Mouse (Mus musculus) lung, postnatal 0 days (tissue): ENCODE measurements around the gene Cers2. TPM values are rescaled to one million over a fixed set of nuclear protein-coding genes. Genes with fewer than 3 reads are reported as not detected.

Experiments used
- ATAC-seq: fragments of 200-750 bp; cut with Nextera tagmentation; 2 replicates; pipeline ENCODE4 v1.8.0; 2017; ENCODE audit warnings: moderate library complexity
- DNase-seq: peaks from one replicate; pipeline ENCODE4 v3.0.0-alpha.2; 2016; ENCODE audit warnings: low spot score
- H3K27ac ChIP-seq: fragments of 300-500 bp; sonication (generic); 2 replicates; pipeline ENCODE4 v1.5.1; 2014; ENCODE audit warnings: antibody characterized with exemption, mild to moderate bottlenecking, low read length, mixed read lengths
- H3K27me3 ChIP-seq: fragments of 300-500 bp; sonication (generic); replicated peaks from 2 replicates; pipeline ENCODE4 v1.6.1; 2014; ENCODE audit warnings: low read length, mixed read lengths; ENCODE audit not compliant: insufficient read depth
- H3K36me3 ChIP-seq: fragments of 300-500 bp; sonication (generic); 2 replicates; pipeline ENCODE4 v1.6.1; 2014; ENCODE audit warnings: low read length, mixed read lengths; ENCODE audit not compliant: insufficient read depth
- H3K4me1 ChIP-seq: fragments of 300-500 bp; sonication (generic); 2 replicates; pipeline ENCODE4 v1.6.1; 2014; ENCODE audit warnings: antibody characterized with exemption, low read depth, low read length, mixed read lengths; ENCODE audit not compliant: insufficient read depth
- H3K4me2 ChIP-seq: fragments of 300-500 bp; sonication (generic); replicated peaks from 2 replicates; pipeline ENCODE4 v1.6.1; 2014; ENCODE audit warnings: low read depth, mild to moderate bottlenecking, low read length, moderate library complexity, mixed read lengths
- H3K4me3 ChIP-seq: fragments of 300-500 bp; sonication (generic); 2 replicates; pipeline ENCODE4 v1.5.1; 2014; ENCODE audit warnings: low read depth, low read length
- H3K9ac ChIP-seq: fragments of 300-500 bp; sonication (generic); replicated peaks from 2 replicates; pipeline ENCODE4 v1.6.1; 2014; ENCODE audit warnings: low read depth, mild to moderate bottlenecking
- H3K9me3 ChIP-seq: fragments of 300-500 bp; sonication (generic); 2 replicates; pipeline ENCODE4 v1.6.1; 2016; ENCODE audit warnings: low read length, mixed read lengths
- CTCF ChIP-seq: IDR thresholded peaks from 2 replicates; pipeline ENCODE4 v1.5.1; 2016; ENCODE audit warnings: antibody characterized with exemption, mild to moderate bottlenecking
- EP300 ChIP-seq: IDR thresholded peaks from 2 replicates; pipeline ENCODE4 v1.6.1; 2016; ENCODE audit warnings: antibody characterized with exemption, mild to moderate bottlenecking, control low read depth
- WGBS: fragments of 180-500 bp; shearing (Covaris S2); extraction: QIAGEN DNeasy Blood & Tissue Kit; methylation state at CpG from one replicate; pipeline ENCODE4 v1.1.7; 2014; 5-methylcytosine and 5-hydroxymethylcytosine counted together
- polyA plus RNA-seq: library from polyadenylated mRNA; unstranded; fragments of >200 nt; fragmentation: Nextera tagmentation; extraction: Ambion mirVana; gene quantifications from 2 replicates; pipeline ENCODE4 v1.2.1, GENCODE M21; 2015

The Cers2 gene
- polyA plus RNA-seq, 1 experiment from 2014 or later, result 291 TPM

- TF ChIP-seq EP300, result no peak
- TF ChIP-seq CTCF, result no peak; the same call in 1 of the 2 replicates
- Histone ChIP-seq H3K27ac (no peak overlapping the region), H3K4me1 (no peaks in the 10 kb centered on the region), H3K36me3 (no peaks in the 10 kb centered on the region), H3K4me3 (no peak overlapping the region), H3K9me3 (no peaks in the 10 kb centered on the region), H3K27me3 (no peaks in the 10 kb centered on the region), H3K9ac (no peak overlapping the region), H3K4me2 (no peak overlapping the region)
- DNase-seq (no peak), ATAC-seq (no peak)
- 91% methylated on average over 4 of the region's 4 CpGs for WGBS
These were observed 40.1 kb upstream of the Cers2 start for GRCm38 (mm10) chr3:95274453-95274852.

- Histone ChIP-seq H3K36me3 (no peaks in the 10 kb centered on the region), H3K9me3 (no peaks in the 10 kb centered on the region), H3K4me2 (no peak overlapping the region), H3K4me3 (no peak overlapping the region), H3K27ac (no peak overlapping the region), H3K27me3 (no peaks in the 10 kb centered on the region), H3K4me1 (no peaks in the 10 kb centered on the region), H3K9ac (no peak overlapping the region)
- TF ChIP-seq CTCF, result no peak
- no peak for TF ChIP-seq EP300
- no peak for DNase-seq
- 69% methylated on average over 6 of the region's 6 CpGs for WGBS
- no peak for ATAC-seq
These were observed 39.4 kb upstream of the Cers2 start for GRCm38 (mm10) chr3:95275161-95275560.

DNA sequence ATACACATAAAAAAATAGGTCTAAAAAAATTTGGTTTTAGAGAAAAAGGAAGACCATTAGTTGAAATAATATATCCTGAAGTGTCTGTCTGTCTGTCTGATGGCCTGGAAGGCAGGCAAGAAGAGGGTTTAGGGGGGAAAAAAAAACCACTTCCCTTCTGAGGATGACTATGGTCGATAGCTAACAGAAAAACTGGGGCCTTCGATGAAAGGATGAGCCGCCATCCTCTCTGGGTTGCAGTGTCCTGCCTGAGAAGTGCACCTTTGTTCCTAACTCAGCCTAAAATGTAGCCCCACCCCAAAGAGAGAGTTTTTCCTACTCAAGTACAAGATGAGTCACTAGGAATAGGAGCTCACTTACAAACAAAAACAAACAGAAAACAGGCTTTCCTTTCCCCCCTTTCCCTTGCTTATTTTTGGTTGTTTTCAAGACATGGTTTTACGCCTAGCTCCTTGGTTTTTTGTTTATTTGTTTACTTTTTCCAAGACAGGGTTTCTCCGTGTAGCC is 38.1 kb upstream of the Cers2 start:
- WGBS, result 62% methylated on average over 5 of the region's 5 CpGs
- H3K27ac ChIP-seq, result no peak overlapping the region
- H3K9me3 ChIP-seq, result no peaks in the 10 kb centered on the region
- DNase-seq, result peak; percentile 4
- H3K4me3 ChIP-seq, result no peak overlapping the region
- H3K27me3 ChIP-seq, result no peaks in the 10 kb centered on the region
- H3K36me3 ChIP-seq, result no peaks in the 10 kb centered on the region
- no peaks in the 10 kb centered on the region for H3K4me1 ChIP-seq
- no peak for TF ChIP-seq CTCF
- no peak for TF ChIP-seq EP300
- H3K9ac ChIP-seq, result no peak overlapping the region
- no peak for ATAC-seq
- H3K4me2 ChIP-seq, result no peak overlapping the region

DNA sequence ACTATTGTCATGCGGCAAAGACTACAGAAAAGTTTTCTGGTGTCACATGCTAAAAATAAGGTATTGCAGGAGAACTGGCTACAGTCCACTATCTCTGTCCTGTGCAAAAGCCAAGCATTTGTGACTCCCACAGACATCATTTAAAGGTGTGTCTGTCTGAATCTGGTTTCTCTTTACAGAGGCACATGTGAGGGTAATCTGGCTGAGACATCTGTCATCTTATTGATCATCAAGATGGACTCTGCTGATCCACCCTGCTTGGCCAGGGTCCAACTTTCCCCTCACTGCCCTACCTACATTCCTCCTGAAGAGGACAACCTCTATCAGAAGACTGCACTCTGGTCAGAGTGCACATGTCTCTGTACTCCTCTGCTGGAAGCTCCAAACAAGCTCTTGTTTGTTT is 37.4 kb upstream of the Cers2 start:
- 85% methylated on average over 1 of the region's 1 CpGs for WGBS
- no peak overlapping the region for H3K4me2 ChIP-seq
- H3K9ac ChIP-seq, result no peak overlapping the region
- DNase-seq (peak; percentile 4), ATAC-seq (no peak)
- no peaks in the 10 kb centered on the region for H3K36me3 ChIP-seq
- H3K4me3 ChIP-seq, result no peak overlapping the region
- TF ChIP-seq CTCF (no peak), EP300 (no peak)
- H3K27ac ChIP-seq, result no peak overlapping the region
- no peaks in the 10 kb centered on the region for H3K4me1 ChIP-seq
- H3K27me3 ChIP-seq, result no peaks in the 10 kb centered on the region
- H3K9me3 ChIP-seq, result no peaks in the 10 kb centered on the region

DNA sequence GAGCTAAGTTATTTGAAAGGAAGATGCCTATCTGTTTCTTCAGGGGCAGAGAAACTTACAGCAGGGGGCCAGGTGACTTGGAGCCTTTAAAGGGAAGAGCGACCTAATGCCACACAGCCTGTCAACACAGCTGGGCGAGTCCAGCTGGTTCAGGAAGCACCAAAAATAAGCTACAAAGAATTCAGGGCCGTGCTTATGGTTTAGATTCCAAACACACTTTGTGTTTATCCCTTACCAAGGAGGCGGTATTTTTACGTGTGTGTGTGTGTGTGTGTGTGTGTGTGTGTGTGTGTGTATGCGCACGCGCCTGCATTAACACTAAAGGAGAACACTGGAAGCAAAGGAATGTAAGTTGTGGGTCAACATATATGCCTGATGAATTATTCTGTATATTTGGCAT is 33.8 kb upstream of the Cers2 start:
- Histone ChIP-seq H3K27me3 (no peaks in the 10 kb centered on the region), H3K9me3 (no peaks in the 10 kb centered on the region), H3K27ac (peak overlapping the region; percentile 94), H3K4me2 (peak overlapping the region; percentile 74), H3K9ac (peak overlapping the region; percentile 66; the same call in 1 of the 2 replicates), H3K4me3 (peak overlapping the region; percentile 77), H3K36me3 (no peaks in the 10 kb centered on the region), H3K4me1 (peaks cover 11% of the 10 kb centered on the region; the same call in 1 of the 2 replicates)
- no peak for TF ChIP-seq CTCF
- TF ChIP-seq EP300, result peak; percentile 70; the same call in 1 of the 2 replicates
- ATAC-seq, result no peak
- DNase-seq, result peak; percentile 67
- WGBS, result 12% methylated on average over 8 of the region's 8 CpGs

DNA sequence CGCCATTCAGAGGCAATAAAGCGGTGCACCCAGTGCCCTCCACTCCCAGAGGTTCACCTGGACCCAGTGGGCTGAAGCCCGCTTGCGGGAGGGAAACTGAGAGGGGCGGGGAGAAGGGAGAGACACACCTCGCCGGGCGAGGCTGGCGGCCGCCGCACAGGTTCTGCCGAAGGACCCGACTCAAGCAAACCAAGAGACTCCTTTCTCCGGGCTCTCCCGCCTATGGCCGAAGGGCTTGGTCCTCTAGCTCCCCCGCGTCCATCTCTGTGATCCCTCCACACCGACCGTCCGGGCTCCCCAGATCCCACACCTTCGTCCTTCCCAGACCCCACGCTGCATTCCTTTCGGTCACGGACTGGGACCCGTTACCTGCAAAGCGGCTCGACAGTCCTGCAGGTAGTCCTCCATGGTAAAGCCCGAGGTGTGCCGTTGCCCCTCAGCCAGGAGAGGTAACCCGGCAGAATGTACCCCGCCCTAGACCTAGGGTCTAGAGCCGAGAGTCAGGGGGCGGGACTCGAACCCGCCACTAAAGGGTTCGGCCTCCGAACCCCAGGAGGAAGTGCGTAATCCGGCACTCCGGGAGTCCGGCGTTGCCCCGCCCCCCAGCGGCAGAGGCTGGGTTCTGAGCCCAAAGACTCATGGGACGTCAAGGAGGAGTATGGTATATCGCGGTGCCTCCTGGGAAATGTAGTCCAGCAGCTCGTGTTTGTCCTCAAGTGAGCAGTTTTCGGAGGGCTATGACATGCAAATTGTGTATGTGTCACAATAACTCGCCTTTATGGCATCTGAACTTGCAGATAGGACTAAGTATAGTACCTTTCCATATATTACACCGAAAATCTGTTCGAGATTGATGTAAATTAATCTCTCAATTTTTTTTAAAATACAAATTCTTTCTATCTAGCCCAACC is 33.1 kb upstream of the Cers2 start, which contains the start of the genes Mindy1 and Prune1:
Gene Mindy1, plus strand, starts transcription at position 130 of the 911 bp plus-strand sequence.
Gene Prune1, minus strand, starts transcription at position 861 of the 911 bp plus-strand sequence.
- DNase-seq, result peak; percentile 99
- Histone ChIP-seq H3K9ac (peak within 1 kb of the TSS; percentile 86), H3K27ac (peak within 1 kb of the TSS; percentile 99), H3K36me3 (no peaks in the 10 kb centered on the region), H3K27me3 (no peaks in the 10 kb centered on the region), H3K4me2 (peak within 1 kb of the TSS; percentile 74), H3K4me1 (peaks cover 16% of the 10 kb centered on the region; the same call in 1 of the 2 replicates), H3K4me3 (peak within 1 kb of the TSS; percentile 77), H3K9me3 (no peaks in the 10 kb centered on the region)
- TF ChIP-seq CTCF (peak; percentile 56), EP300 (no peak)
- WGBS, result 2% methylated on average over 53 of the region's 53 CpGs
- ATAC-seq, result peak; percentile 88
